In the genomic region with DNA sequence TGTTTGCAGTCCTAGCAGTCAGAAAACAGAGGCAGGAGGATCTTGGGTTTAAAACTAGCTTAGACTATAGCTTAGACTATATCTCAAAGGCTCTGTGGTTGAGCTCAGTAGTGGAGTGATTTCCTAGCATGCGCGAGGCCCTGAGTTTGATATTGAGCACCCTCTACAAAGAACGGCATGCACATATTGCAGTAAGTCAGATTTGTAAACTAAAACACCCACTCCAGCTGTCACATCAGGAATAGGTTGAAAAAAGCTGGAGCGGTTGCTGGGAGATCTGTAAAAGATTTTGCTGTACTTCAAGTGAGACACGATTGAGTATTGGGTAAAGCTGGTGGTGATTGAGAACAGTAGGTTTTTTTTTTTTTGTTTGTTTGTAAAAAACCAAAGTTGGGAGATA, we compare ENCODE assay signal across 18 mouse cellular contexts. TPM values are rescaled to one million over a fixed set of nuclear protein-coding genes. Genes with fewer than 3 reads are reported as not detected.
"Had no signal": no experiment of that assay in that cellular context is flagged by ENCODE, and none has a peak within 500 bp of the region (broad histone marks: within the 10 kb centered on the region; RNA-seq: fewer than 3 reads in every experiment).

No protein-coding gene starts in this region.

- DNase-seq: kidney, adult 18-20 months; kidney, adult 9 months; kidney, postnatal 14 days; kidney, postnatal 4 days; liver; lung, adult 18-20 months; lung, postnatal 10 days; lung, postnatal 36 days; right cerebral cortex, postnatal 14 days; spleen, adult 18-20 months; thymus, adult 18-20 months; thymus, postnatal 36 days had no signal

RNA-seq across cellular contexts. Expression of a gene that starts 3.2 kb away (rescaled TPM):
- total RNA-seq: monocyte, adult 5-6 weeks; neutrophil, adult 5-6 weeks had no signal
- polyA plus RNA-seq: inflammation-experienced regulatory T-cells, adult 6 months; limb, embryonic 10.5 days; liver, embryonic 15.5 days; myocyte had no signal
